Mouse (Mus musculus) layer of hippocampus, adult 9-10 months (tissue): ENCODE data around the gene Rtkn.
A peak's percentile ranks its signal among the peaks of the same experiment; 100 is the strongest.

ENCODE experiments used
- DNase-seq: peaks from one replicate; pipeline ENCODE4 v3.0.0; 2022; ENCODE audit warnings: low spot score

Rtkn gene

GRCm38 (mm10) chr6:83172240-83172920 is 37.1 kb downstream of the Rtkn start:
- DNase-seq: no peak

GRCm38 (mm10) chr6:83175996-83176395 is 40.7 kb downstream of the Rtkn start:
- DNase-seq: no peak

DNA sequence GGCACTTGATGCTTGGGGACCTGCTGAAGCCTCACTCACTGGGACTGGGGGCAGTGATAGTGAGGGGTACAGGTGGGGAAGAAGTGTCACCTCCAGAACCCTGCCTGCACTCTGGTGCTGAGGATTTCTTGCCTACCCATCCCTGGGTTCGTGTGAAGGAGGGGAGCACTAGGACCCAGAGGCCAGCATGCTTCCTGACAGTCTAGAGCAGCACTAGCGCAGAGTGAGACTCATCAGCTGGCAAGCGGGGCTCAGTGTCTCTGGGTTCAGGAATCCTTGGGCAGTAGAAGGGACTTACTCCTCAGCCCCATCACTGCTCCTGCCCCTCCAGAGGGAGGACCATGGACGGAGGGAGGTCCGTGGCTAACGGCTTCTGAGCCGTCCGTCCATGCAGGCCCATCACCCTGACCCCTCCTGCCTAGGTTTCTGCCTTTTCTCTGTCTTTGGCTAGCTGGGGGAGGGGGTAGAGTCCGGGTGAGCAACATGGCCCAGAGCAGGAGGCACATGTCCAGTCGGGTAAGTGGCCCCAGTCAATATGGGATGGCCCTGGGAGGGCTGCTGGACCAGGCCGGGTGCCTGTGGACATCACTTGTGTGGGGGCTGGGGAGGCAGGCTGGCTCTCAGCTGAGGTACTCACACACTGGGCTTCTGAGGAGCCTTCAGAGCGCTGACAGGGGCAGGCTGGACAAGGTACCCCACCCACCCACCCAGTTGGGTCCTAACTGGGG is 44.3 kb downstream of the Rtkn start:
- DNase-seq: no peak

DNA sequence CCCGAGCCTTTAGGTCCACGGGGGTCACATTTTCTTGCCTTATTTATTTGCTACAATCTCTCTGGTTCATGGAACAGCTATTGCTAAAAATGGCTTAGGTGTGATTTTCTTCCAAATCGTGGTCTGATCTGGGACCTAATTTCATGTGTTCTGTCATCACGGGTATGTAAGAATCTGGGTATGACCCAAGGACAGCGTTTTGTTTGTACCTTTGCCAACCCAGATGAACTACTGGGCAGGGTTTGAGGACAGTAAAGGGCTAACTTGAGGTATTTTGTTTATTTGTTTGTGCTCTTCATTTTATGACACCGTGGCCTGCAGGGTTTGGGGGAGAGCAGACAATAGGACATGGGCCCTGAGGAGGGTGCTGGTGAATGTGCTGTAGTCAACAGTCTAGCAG is 45.3 kb downstream of the Rtkn start:
- DNase-seq: no peak

- no peak for DNase-seq
Measured at GRCm38 (mm10) chr6:83184858-83185435, 49.7 kb downstream of the Rtkn start.

GRCm38 (mm10) chr6:83185895-83186861 is 50.9 kb downstream of the Rtkn start:
- DNase-seq: peak; percentile 71

DNA sequence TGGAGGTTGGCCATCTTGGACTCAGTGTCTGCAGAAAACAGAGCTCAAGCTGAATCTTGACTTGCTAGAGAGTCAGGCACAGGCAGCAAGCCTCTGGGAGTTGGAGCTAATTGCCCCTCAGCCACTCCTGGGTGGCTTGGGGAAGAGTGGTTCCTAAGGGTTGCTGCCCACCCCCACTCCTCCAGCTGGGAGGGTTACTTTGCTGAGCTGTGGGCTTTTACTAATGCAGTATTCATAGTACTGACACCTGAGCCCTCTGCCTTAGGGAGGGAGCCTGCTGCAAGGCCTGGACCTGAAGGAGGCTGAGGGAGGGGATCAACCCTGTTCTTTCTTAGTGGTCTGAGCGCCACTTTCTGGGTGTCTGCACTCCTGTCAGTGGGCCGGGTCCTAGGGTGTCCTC is 51.7 kb downstream of the Rtkn start:
- no peak for DNase-seq

- no peak for DNase-seq
Measured at GRCm38 (mm10) chr6:83193571-83193970, 58.3 kb downstream of the Rtkn start.

- no peak for DNase-seq
Measured at GRCm38 (mm10) chr6:83197345-83198004, 62.2 kb downstream of the Rtkn start.
